Mouse (Mus musculus) layer of hippocampus, adult 9-10 months (tissue): ENCODE results near the gene Aasdhppt.
A peak's percentile ranks its signal among the peaks of the same experiment; 100 is the strongest.

Source experiments
- DNase-seq: peaks from one replicate; pipeline ENCODE4 v3.0.0; 2022; ENCODE audit warnings: low spot score

Gene Aasdhppt

GRCm38 (mm10) chr9:4309351-4310085 lies at the start of gene Aasdhppt, which contains the start of gene Kbtbd3:
Gene Aasdhppt, minus strand, starts transcription at chr9:4309471.
Gene Kbtbd3, plus strand, starts transcription at chr9:4309833.
- DNase-seq, result peak; percentile 89

GRCm38 (mm10) chr9:4353163-4353562 lies 43.9 kb upstream of the Aasdhppt start:
- DNase-seq, result no peak

- DNase-seq, result no peak
Measured at GRCm38 (mm10) chr9:4318939-4319721, 9.9 kb upstream of the Aasdhppt start.

GRCm38 (mm10) chr9:4315746-4316145 lies 6.5 kb upstream of the Aasdhppt start:
- no peak for DNase-seq

DNA sequence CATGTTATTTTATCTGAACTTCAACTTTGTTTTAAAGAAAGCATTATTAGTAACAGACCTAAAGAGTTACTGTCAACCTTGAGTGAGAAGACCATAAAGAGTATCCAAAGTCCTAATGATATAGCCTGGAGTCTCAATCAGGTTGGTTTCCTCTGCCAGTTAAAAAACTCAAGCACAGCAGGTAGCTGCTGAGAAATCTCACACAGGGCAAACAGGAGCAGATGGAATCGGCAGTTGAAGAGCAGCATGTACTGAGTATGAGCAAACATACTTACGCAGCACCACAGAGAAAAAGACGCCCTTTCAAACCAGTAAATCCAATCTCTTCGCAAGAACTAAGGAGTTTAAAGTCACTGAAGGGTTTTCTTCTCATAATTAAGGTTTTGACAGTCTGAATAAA lies 4.7 kb upstream of the Aasdhppt start:
- no peak for DNase-seq

DNA sequence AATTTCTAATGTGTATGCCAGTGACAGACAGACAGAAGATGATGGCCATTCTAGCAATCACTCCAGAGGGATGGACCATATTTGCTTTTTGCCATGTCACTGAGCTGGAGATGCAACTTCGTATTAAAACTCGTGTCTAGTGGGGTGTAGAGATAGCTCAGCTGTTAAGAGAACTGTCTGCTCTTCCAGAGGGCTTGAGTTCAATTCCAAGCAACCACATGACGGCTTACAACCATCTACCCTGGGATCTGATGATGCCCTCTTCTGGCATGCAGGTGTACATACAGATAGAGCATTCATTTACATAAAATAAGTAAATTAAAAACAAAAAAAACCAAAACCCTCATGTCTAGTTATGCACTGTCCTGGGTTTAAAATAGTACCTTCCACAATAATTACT lies 1.9 kb upstream of the Aasdhppt start:
- no peak for DNase-seq

DNA sequence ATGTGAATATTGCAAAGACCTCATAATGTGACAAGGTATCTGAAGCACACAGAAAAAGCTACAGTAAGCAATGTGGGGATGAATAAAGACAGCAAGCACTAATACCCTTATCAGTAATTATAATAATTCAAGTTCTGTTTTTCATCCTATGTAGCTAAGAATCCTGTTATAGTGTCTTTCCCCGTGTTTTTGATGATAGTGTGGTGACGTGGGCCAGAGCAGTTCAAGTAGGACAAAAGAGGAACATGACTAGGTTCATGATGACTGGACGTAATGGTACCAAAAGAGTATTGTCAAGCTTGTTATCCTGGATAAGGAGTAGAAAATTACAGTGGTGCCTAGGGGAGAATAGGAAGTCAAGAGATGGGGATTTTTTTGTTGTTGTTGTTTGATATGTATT lies 1.4 kb upstream of the Aasdhppt start:
- DNase-seq, result no peak

DNA sequence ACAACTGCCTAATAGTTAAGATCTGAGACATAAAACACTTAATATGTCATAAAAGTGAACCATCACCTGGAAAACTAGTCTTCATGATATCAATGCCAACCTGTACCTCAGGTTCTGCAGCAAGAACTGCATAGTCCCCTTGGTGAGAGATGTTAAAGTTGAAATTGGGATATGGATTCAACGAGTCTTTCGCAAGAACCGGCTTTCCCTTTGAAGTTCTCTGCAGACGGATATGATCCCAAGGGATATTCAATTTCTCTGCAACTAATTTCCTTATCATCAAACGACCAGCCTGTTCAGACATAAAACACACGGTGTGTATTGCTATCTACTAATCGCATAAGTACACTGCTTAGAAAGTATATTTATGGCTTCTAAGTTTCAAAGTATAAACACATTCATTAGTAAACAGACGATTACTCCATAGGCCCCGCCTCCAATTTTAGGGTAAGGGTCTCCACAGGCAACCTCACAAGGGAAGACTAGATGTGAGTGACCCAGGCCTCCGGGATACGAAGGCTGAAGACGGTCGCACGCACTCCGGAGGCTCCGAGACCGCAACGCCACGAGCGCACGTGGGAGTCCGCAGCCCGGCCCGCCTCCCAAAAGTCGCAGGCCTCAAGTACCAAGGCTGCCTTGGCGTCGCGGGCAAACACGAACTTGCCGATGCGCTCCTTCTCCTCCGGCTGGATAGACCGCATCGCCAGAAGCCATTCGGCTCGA lies 482 bp downstream of the Aasdhppt start:
- no peak for DNase-seq

GRCm38 (mm10) chr9:4304867-4305266 lies 4.4 kb downstream of the Aasdhppt start:
- DNase-seq, result no peak

- DNase-seq, result no peak
Measured at GRCm38 (mm10) chr9:4300466-4300865, 8.8 kb downstream of the Aasdhppt start.

GRCm38 (mm10) chr9:4283850-4284249 lies 25.4 kb downstream of the Aasdhppt start:
- DNase-seq, result no peak

DNA sequence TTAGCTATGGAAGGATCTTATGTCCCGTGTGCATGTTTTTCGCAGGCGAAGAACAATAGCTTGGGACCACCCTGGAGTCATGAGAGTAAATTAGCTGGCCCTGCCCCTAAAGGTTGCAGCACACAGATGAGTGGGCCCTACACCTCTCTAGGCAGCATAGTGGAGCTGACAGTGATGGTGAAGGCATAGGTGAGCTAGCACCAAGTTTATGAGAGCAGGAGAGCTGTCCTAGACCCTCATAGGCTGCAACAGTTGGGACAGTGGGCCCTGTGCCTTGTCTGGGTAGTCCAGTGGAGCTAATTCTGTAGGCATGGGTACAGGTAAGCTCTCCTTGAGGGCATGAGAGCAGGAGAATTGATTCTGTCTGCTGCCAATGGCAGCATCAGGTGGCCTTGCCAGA lies 42.4 kb downstream of the Aasdhppt start:
- DNase-seq, result no peak

GRCm38 (mm10) chr9:4260746-4261090 lies 48.6 kb downstream of the Aasdhppt start:
- DNase-seq, result no peak

DNA sequence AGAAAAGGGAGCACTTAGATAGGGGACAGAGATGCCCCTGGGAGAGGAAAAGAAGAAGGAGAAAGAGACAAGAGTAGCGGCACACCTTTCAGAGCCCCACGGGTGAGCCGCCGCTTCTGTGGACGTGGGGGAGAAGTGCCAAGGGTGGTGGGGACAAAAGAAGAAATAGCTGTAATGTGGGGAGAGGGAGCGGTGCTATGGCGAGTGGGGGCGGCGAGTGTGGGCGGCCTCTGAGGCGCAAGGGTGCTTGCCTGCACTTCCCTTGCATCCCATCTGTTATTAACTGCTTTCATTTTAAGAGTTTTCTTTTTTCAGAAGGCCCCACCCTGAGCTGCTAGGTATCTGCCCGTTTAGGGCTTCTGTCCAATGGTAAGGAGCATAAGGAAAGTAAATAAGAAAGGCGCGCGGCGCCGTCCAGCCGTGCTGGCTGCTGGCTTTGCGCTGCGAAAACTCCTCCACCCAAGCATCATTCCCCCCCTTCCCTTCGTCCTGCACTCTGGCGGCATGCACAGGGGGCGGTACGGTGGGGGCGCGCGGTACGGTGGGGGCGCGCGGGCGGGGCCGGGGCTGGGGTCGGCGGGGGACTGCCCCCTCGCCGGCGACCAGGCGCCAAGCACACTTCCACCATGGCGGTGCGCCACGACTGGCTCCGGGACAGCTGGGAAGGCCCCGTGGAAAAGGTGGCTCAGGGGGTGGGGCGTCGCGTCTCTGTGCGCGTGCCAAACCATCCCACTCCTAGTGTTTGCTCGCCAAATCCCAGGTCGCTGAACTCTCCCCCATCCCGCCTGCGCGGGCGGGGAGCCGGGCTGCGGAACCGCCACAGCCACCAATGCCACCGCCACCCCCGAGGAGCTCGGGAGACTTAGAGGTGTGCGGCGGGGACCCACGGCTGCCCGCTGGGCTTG lies 49.2 kb downstream of the Aasdhppt start:
- no peak for DNase-seq

GRCm38 (mm10) chr9:4259074-4259473 lies 50.2 kb downstream of the Aasdhppt start:
- no peak for DNase-seq
